Mouse (Mus musculus): Measurements from ENCODE around the gene Art3.

Art3 gene

GRCm38 (mm10) chr5:92376795-92377405 lies 45.3 kb downstream of the Art3 start:
- no peak for DNase-seq (ENCODE audit: low spot score)

- peak; percentile 83 for DNase-seq (ENCODE audit: low spot score)
Measured at GRCm38 (mm10) chr5:92381550-92382348, 50.1 kb downstream of the Art3 start.

DNA sequence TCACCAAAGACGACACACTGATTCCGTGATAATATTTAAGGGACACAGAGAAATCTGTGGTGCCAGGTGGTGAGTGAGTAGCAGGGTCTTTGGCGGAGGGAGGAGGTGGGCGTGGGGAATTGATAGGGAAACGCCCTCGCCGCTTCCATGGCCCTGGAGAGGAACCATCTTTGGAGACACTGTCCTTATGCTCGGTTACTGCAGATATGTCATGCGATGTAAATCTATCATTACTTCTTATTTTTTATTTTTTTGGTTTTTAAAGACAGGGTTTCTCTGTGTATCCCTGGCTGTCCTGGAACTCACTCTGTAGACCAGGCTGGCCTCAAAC lies 50.7 kb downstream of the Art3 start:
- DNase-seq (ENCODE audit: low spot score), result no peak

DNA sequence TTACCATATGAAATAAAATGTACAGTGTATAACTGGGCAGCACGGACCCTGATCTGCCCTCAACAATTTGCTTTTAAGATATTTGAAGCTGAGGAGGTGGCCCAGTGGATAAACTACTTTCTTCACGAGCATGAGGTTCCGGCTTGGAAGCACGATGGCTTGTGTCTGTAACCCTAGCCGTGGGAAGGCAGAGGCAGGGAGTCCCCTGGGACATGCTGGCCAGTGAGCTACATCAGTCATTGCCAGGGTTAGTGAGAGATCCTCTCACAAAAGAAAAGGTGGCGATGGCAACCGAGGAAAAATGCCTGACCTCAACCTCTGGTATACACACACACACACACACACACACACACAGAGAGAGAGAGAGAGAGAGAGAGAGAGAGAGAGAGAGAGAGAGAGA lies 52.1 kb downstream of the Art3 start:
- no peak for DNase-seq (ENCODE audit: low spot score)

DNA sequence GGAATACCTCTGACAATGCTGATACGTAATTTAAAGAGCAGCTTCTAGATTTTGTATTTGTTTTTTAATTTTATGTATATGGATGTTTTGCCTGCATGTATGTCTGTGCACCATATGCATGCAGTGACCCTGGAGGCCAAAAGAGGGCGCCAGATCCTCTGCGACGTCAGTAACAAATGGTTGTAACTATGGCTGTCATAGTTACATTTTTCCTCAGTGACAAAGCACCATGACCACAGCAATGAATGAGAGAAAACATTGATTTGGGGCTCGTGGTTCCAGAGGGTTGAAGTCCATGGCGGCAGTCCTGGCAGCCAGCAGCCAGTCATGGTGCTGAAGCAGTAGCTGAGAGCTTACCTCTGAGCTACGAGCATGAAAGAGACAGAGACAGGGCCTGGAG lies 53.2 kb downstream of the Art3 start:
- no peak for DNase-seq (ENCODE audit: low spot score)

DNA sequence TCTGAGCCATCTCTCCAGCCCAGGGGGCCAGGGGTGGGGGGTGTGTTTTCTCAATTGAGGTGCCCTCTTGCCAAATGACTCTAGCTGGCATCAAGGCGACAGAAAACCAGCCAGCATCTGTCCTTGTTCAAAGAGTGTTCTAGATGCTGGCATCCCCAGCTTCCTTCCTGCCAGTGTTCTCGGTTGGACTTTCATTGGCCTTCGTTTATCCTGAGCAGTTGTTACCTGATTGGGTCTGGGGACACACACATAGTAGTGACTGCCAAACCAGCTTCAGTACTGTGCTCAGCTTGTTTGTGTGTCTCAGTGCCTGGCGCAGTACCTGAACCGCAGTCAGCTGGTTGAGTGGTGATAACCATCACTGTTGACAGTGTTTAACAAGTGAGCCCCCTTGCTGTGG lies 54.5 kb downstream of the Art3 start:
- no peak for DNase-seq (ENCODE audit: low spot score)

GRCm38 (mm10) chr5:92386643-92387042 lies 55.0 kb downstream of the Art3 start:
- no peak for DNase-seq (ENCODE audit: low spot score)

DNA sequence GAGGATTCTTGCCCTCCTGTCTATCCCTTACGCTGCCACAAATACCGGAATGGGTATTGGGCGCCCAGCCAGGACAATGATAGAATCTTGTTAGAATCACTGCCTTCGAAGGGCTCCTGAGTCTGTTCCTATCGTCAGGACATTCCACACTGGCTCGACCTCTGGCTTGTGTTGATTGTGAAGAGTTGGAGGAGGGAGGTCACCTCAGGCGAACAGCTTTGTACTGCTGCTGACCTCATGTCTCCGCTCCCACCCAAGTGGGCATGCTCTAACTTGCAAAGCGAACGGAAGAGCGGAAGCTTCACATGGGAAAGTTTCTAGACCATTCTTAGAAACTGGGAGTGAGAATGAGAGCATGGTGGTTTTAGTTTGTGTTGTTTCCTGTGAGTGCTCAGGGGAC lies 55.8 kb downstream of the Art3 start:
- peak; percentile 31 for DNase-seq (ENCODE audit: low spot score)

GRCm38 (mm10) chr5:92389977-92390376 lies 58.4 kb downstream of the Art3 start:
- DNase-seq (ENCODE audit: low spot score), result no peak

- DNase-seq (ENCODE audit: low spot score), result no peak
Measured at GRCm38 (mm10) chr5:92390615-92391014, 59.0 kb downstream of the Art3 start.

DNA sequence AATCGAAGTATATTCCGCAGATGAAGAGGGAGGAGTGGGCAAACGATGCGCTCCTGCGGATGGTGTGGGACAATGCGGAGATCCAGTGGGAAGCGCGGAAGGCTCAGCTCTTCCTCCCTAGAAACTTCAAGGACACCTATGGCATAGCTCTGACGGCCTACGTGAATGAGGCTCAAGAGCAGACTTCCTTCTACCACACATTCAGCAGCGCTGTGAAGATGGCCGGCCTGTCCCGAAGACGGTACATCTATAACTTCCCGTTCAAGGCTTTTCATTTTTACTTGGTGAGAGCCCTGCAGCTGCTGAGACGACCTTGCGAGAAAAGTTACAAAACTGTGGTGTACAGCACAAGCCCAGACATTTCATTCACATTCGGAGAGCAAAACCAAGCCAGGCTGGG lies 60.9 kb downstream of the Art3 start:
- no peak for DNase-seq (ENCODE audit: low spot score)

GRCm38 (mm10) chr5:92393863-92394262 lies 62.2 kb downstream of the Art3 start:
- DNase-seq (ENCODE audit: low spot score), result no peak

- no peak for DNase-seq (ENCODE audit: low spot score)
Measured at GRCm38 (mm10) chr5:92395764-92396163, 64.1 kb downstream of the Art3 start.

- no peak for DNase-seq (ENCODE audit: low spot score)
Measured at GRCm38 (mm10) chr5:92396476-92396875, 64.8 kb downstream of the Art3 start.

DNA sequence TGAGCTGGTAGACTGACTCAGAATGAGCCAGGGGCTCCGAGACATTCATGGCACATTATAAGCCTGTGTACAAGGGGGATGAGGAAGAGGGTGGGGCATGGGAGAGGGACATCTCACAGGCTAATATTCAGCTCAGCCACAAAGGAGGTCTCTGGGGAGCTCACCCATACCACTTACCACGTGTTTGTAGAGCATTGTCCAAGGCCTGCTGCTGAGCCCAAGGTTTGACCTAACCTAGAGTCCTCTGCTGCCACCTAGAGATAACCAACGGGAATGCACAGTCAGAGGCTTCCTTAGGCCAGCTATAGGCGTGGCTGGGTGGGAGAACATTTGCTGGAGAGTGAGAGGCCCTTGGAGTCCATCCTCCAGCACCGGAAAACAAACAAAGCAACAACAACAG lies 66.5 kb downstream of the Art3 start:
- DNase-seq (ENCODE audit: low spot score), result peak; percentile 80

- DNase-seq (ENCODE audit: low spot score), result no peak
Measured at GRCm38 (mm10) chr5:92402816-92403215, 71.2 kb downstream of the Art3 start.

DNA sequence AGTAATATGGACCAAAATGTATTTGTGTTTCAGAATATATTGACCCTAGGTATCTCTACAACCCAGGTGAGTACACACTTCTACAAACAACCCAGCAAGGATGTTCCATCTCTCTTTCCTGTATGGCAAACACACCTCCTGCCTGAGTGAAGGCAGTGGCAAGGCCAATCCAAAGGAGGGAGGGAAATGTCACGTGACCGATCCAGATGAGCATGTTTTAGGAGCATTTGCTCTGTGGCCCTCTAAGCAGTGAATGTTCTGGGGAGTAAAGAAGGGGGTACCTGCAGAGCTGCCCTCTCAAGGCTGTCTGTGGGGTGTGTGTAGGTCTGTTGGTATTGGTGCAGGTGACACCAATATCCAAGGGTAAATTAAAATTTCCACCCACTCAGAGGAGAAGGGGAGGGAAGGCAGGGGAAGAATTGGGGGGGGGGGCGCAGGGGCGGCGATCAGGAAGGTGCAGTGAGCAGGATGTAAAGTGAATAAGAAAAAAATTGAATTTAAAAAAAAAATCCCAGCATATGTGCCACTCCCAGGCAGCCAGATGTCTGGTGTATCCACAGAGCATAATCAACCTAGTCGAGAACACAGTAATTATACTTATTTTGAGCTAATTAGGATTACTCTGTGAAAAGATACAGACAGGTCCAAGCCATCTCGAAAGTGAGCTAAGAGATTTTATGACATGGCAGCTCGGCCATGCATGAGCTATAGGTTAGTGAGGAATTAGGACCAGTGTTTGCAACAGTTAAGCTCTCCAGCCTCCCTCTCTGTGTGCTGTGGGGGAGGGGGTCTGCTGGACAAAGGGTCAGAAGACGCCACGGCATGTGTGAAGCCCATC lies 72.2 kb downstream of the Art3 start:
- no peak for DNase-seq (ENCODE audit: low spot score)

GRCm38 (mm10) chr5:92404400-92404678 lies 72.7 kb downstream of the Art3 start:
- DNase-seq (ENCODE audit: low spot score), result no peak

- peak; percentile 28 for DNase-seq (ENCODE audit: low spot score)
Measured at GRCm38 (mm10) chr5:92409361-92410155, 77.9 kb downstream of the Art3 start.

DNA sequence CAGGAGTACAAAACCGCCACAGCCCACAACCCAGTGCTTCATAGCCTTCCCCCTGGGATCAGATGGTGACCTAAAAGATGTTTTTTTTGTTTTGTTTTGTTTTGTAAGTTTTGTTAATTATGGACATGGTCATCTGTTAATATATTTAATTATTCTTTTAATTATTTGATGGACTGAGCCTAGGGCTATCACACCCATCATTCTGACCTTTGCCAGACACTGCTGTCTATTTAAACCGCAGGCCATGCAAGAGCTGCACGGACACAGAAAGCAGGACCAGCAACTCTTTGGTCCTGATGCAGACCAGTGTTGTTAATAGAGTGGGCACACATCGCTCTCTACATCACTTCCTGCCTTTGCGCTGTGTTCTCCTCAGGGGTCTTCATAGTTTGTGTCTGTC lies 78.9 kb downstream of the Art3 start:
- DNase-seq (ENCODE audit: low spot score), result no peak

DNA sequence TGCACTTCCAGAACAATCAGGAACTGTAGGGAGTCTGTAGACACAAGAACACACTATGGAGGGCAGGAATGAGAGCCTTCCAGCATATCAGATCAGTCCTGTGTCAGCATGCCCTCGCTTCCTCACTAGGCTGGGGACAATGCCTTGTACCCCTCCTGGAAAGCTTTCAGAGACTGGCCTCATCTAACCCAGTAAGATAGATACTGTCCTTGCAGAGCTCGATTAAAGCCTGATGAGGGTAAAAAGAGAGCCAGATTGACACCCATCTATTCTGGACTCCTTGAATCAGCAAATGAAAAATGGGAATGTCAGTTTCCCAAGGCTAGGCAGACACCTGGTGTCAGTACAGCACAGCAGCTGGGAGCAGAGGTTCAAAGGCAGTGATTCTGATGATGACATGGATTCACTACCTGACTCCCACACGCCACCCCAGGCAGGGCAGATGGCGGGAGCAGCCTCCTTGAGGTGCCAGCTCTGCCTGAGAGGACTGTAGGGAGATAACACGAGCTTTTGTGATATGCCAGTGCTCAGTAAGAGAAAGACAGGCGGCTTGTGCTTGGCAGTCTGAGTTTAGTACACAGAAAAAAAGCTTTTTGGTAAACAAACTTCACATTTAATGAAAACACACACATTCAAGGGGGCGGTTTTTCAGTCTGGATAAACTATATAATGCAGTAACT lies 80.0 kb downstream of the Art3 start:
- no peak for DNase-seq (ENCODE audit: low spot score)
